Mouse (Mus musculus) forebrain, embryonic 11.5 days (tissue): ENCODE results near the gene Snx3. TPM values are rescaled to one million over a fixed set of nuclear protein-coding genes. Genes with fewer than 3 reads are reported as not detected.
A peak's percentile ranks its signal among the peaks of the same experiment; 100 is the strongest.

Experiments
- ATAC-seq: fragments of 200-750 bp; cut with Nextera tagmentation; replicated peaks from 2 replicates; pipeline ENCODE4 v1.8.0; 2017; ENCODE audit warnings: moderate TSS enrichment; ENCODE audit not compliant: low FRiP score
- DNase-seq: peaks from one replicate; pipeline ENCODE4 v3.0.0-alpha.2; 2017; ENCODE audit warnings: low spot score
- H3K27ac ChIP-seq: fragments of 300-500 bp; sonication (generic); 2 replicates; pipeline ENCODE4 v1.5.1; 2014; ENCODE audit warnings: low read depth, low read length
- H3K27me3 ChIP-seq: fragments of 300-500 bp; sonication (generic); 2 replicates; pipeline ENCODE4 v1.6.1; 2014; ENCODE audit warnings: mild to moderate bottlenecking, low read length, mixed read lengths; ENCODE audit not compliant: control insufficient read depth, insufficient read depth
- H3K36me3 ChIP-seq: fragments of 300-500 bp; sonication (generic); 2 replicates; pipeline ENCODE4 v1.6.1; 2014; ENCODE audit warnings: mild to moderate bottlenecking, low read length, moderate library complexity, mixed read lengths; ENCODE audit not compliant: control insufficient read depth, insufficient read depth
- H3K4me1 ChIP-seq: fragments of 300-500 bp; sonication (generic); replicated peaks from 2 replicates; pipeline ENCODE4 v1.6.1; 2014; ENCODE audit warnings: low read length, mixed read lengths; ENCODE audit not compliant: control insufficient read depth, insufficient read depth
- H3K4me2 ChIP-seq: fragments of 300-500 bp; sonication (generic); 2 replicates; pipeline ENCODE4 v1.6.1; 2014; ENCODE audit warnings: low read depth, mild to moderate bottlenecking, low read length, moderate library complexity, mixed read lengths; ENCODE audit not compliant: severe bottlenecking
- H3K4me3 ChIP-seq: fragments of 300-500 bp; sonication (generic); 2 replicates; pipeline ENCODE4 v1.5.1; 2014; ENCODE audit warnings: low read depth, low read length
- H3K9ac ChIP-seq: fragments of 300-500 bp; sonication (generic); 2 replicates; pipeline ENCODE4 v1.6.1; 2014; ENCODE audit warnings: low read length
- H3K9me3 ChIP-seq: fragments of 300-500 bp; sonication (generic); 2 replicates; pipeline ENCODE4 v1.6.1; 2016; ENCODE audit warnings: low read length, mixed read lengths; ENCODE audit not compliant: control insufficient read depth
- WGBS: fragments of 180-500 bp; shearing (Covaris S2); extraction: QIAGEN DNeasy Blood & Tissue Kit; methylation state at CpG from one replicate; pipeline ENCODE4 v1.1.7; 2014; 5-methylcytosine and 5-hydroxymethylcytosine counted together
- polyA plus RNA-seq: library from polyadenylated mRNA; unstranded; fragments of >200 nt; fragmentation: Nextera tagmentation; extraction: Ambion mirVana; gene quantifications from 2 replicates; pipeline ENCODE4 v1.2.1, GENCODE M21; 2014

The Snx3 gene
- polyA plus RNA-seq, 1 experiment from 2014 or later = 272 TPM

GRCm38 (mm10) chr10:42476774-42477475 is 24.9 kb upstream of the Snx3 start:
- WGBS = 94% methylated on average over 10 of the region's 10 CpGs
- no peak overlapping the region for H3K9ac ChIP-seq
- no peak overlapping the region for H3K4me2 ChIP-seq
- H3K4me1 ChIP-seq = no peaks in the 10 kb centered on the region; the same call in 1 of the 2 replicates
- H3K27me3 ChIP-seq = no peaks in the 10 kb centered on the region
- DNase-seq (no peak), ATAC-seq (no peak)
- H3K27ac ChIP-seq = no peak overlapping the region
- no peaks in the 10 kb centered on the region for H3K36me3 ChIP-seq
- no peaks in the 10 kb centered on the region; the same call in 1 of the 2 replicates for H3K9me3 ChIP-seq
- H3K4me3 ChIP-seq = no peak overlapping the region

DNA sequence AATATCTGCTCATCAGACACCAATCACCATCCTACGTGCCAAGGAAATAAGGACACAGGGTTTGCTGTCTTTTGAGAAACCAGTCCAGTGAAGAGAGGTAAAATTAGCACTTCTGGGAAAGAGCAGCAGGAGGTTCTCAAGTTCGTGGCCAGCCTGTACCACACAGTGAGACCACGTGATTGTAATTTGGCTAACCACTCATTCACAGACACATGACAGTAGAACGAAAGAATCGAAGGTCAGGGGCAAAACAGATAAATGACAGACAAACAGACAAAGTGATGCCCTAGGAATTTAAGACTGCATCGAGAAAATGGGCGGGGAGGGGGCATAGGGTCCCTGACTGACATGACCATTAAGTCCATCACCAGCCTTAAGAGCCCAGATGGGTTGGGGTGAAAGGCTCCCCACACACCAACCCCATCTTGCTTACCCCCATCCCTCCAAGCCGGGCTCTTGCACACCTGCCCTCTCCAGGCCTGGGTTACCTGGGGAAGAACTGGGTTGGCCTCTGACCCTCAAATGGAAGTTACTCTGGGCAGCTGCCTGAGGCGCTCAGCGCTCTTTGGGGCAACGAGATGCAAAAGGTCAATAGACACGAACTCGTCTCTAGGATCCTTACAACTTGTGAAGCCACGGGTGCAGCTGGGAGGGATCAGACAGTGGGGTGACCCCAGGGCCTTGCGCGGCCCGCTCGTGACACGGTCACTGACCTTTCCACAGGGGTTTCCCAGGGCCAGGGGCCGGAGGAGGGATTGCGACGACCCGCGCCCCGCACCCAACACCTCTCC is 24.1 kb upstream of the Snx3 start:
- DNase-seq (no peak), ATAC-seq (peak; percentile 44)
- Histone ChIP-seq H3K9me3 (no peaks in the 10 kb centered on the region; the same call in 1 of the 2 replicates), H3K4me2 (peak overlapping the region; percentile 83), H3K27me3 (no peaks in the 10 kb centered on the region), H3K9ac (peak overlapping the region; percentile 79), H3K27ac (peak overlapping the region; percentile 70; the same call in 1 of the 2 replicates), H3K36me3 (no peaks in the 10 kb centered on the region), H3K4me1 (no peaks in the 10 kb centered on the region; the same call in 1 of the 2 replicates), H3K4me3 (peak overlapping the region; percentile 55)
- WGBS = 12% methylated on average over 25 of the region's 25 CpGs

- H3K4me1 ChIP-seq = no peaks in the 10 kb centered on the region; the same call in 1 of the 2 replicates
- peak within 1 kb of the TSS; percentile 83 for H3K4me2 ChIP-seq
- no peaks in the 10 kb centered on the region for H3K36me3 ChIP-seq
- DNase-seq (peak; percentile 93), ATAC-seq (peak; percentile 93)
- no peaks in the 10 kb centered on the region; the same call in 1 of the 2 replicates for H3K9me3 ChIP-seq
- H3K4me3 ChIP-seq = peak within 1 kb of the TSS; percentile 55
- WGBS = under 1% methylated on average over 27 of the region's 29 CpGs
- H3K9ac ChIP-seq = peak within 1 kb of the TSS; percentile 79
- H3K27me3 ChIP-seq = no peaks in the 10 kb centered on the region
- peak within 1 kb of the TSS; percentile 70; the same call in 1 of the 2 replicates for H3K27ac ChIP-seq
Measured at GRCm38 (mm10) chr10:42478341-42478720, 23.5 kb upstream of the Snx3 start, which contains the start of gene Afg1l. Gene Afg1l (minus strand): TSS chr10:42478565.

DNA sequence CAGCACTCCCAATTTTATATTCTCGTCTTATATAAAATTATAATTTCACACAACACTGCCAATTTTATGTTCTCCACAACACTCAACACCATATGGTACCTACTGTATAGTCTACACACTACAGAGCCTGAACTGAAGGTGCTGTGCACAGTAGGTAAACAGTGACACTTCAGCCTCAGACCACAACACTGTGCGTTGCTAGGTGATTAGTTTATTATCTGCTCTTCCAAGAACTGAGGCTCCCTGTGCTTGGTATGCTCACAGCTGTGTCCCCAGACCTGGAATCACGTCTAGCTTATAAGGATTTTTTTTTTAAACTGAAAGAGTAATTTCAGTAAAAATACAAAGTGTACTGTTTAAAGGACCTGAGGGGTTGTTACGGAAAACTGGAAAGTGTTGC is 21.1 kb upstream of the Snx3 start:
- Histone ChIP-seq H3K27ac (no peak overlapping the region), H3K27me3 (no peaks in the 10 kb centered on the region), H3K4me3 (no peak overlapping the region), H3K4me1 (no peaks in the 10 kb centered on the region; the same call in 1 of the 2 replicates), H3K36me3 (no peaks in the 10 kb centered on the region), H3K9ac (no peak overlapping the region), H3K4me2 (no peak overlapping the region), H3K9me3 (no peaks in the 10 kb centered on the region)
- ATAC-seq (no peak), DNase-seq (no peak)
- 82% methylated on average over 4 of the region's 4 CpGs for WGBS

GRCm38 (mm10) chr10:42488606-42489296 is 13.1 kb upstream of the Snx3 start:
- DNase-seq = no peak
- no peak overlapping the region for H3K4me3 ChIP-seq

DNA sequence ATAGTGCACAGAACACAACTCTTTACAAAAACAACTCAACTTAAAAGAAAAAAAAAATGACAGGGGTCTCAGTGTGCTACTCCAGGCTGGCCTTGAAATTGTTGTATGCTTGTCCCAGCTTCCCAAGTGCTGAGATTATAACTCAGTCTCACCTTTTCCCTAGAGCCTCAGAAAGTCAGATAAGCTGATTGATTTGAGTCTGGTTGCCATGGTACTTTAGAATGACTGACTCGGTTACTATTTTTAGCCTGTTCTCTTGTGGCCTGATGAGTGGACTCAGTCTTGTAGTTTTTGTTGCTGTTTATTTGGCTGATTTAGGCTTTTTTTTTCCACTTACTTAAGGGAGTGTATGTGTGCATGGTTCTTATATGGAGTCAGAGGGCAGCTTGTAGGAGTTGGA is 10.7 kb upstream of the Snx3 start:
- Histone ChIP-seq H3K36me3 (no peaks in the 10 kb centered on the region), H3K4me3 (no peak overlapping the region), H3K4me1 (no peaks in the 10 kb centered on the region), H3K9me3 (no peaks in the 10 kb centered on the region), H3K27me3 (no peaks in the 10 kb centered on the region), H3K9ac (no peak overlapping the region), H3K27ac (no peak overlapping the region), H3K4me2 (no peak overlapping the region)
- 76% methylated on average over 1 of the region's 1 CpGs for WGBS
- DNase-seq (no peak), ATAC-seq (no peak)

More at GRCm38 (mm10) chr10:42488606-42489296, 13.1 kb upstream of the Snx3 start:
- ATAC-seq = no peak
- Histone ChIP-seq H3K27me3 (no peaks in the 10 kb centered on the region), H3K9me3 (no peaks in the 10 kb centered on the region), H3K27ac (no peak overlapping the region), H3K9ac (no peak overlapping the region), H3K4me2 (no peak overlapping the region), H3K36me3 (no peaks in the 10 kb centered on the region), H3K4me1 (no peaks in the 10 kb centered on the region)
- WGBS = 36% methylated on average over 8 of the region's 8 CpGs

DNA sequence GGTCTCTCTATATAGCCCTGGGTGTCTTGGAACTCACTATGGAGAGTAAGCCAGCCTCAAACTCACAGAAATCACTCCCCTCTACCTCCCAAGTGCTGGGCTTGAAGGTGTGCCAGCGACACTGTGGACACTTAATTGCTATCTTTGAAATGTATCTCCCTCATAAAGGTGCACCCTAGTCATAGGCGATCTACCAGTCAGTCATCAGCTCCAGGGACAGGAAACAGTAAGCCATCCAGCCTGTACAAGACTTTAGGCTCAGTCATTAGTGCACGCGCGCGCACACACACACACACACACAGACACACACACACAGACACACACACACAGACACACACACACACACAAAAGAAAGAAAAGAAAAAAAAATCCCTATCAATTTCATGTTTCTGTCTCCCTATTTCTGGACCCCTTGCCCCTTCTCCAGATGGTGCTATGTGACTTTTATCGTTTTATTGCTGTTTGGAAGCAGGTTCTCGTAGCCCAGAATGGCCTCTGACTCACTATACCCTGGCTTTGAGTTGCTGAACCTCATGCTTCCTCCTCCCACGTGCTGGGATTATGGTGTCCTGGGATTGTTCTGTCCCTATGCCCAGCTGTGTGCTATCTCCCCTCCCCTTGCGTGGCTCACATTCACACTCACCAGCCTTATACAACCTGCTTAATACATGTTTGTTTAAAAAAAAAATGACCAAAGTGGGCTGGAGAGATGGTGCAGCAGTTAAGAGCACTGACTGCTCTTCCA is 9.6 kb upstream of the Snx3 start:
- DNase-seq = no peak
- Histone ChIP-seq H3K4me1 (no peaks in the 10 kb centered on the region), H3K4me3 (no peak overlapping the region), H3K27ac (no peak overlapping the region), H3K27me3 (no peaks in the 10 kb centered on the region), H3K9ac (no peak overlapping the region), H3K9me3 (no peaks in the 10 kb centered on the region), H3K36me3 (no peaks in the 10 kb centered on the region), H3K4me2 (no peak overlapping the region)
- 87% methylated on average over 10 of the region's 10 CpGs for WGBS
- ATAC-seq = no peak

GRCm38 (mm10) chr10:42493000-42493399 is 8.8 kb upstream of the Snx3 start:
- ATAC-seq (no peak), DNase-seq (no peak)
- Histone ChIP-seq H3K4me1 (no peaks in the 10 kb centered on the region), H3K4me3 (no peak overlapping the region), H3K9ac (no peak overlapping the region), H3K36me3 (no peaks in the 10 kb centered on the region), H3K9me3 (no peaks in the 10 kb centered on the region), H3K27ac (no peak overlapping the region), H3K27me3 (no peaks in the 10 kb centered on the region), H3K4me2 (no peak overlapping the region)
- 60% methylated on average over 4 of the region's 4 CpGs for WGBS
